Mouse (Mus musculus) forebrain, embryonic 13.5 days (tissue): ENCODE measurements around the gene Pik3r5. TPM values are rescaled to one million over a fixed set of nuclear protein-coding genes. Genes with fewer than 3 reads are reported as not detected.
A peak's percentile ranks its signal among the peaks of the same experiment; 100 is the strongest.

ENCODE experiments used
- ATAC-seq: fragments of 200-750 bp; cut with Nextera tagmentation; 2 replicates; pipeline ENCODE4 v1.8.0; 2017
- H3K27ac ChIP-seq: fragments of 300-500 bp; sonication (generic); 2 replicates; pipeline ENCODE4 v1.5.1; 2015; ENCODE audit warnings: inconsistent platforms, mild to moderate bottlenecking, moderate library complexity
- H3K27me3 ChIP-seq: fragments of 300-500 bp; sonication (generic); 2 replicates; pipeline ENCODE4 v1.6.1; 2015; ENCODE audit warnings: mild to moderate bottlenecking, inconsistent platforms
- H3K36me3 ChIP-seq: fragments of 300-500 bp; sonication (generic); 2 replicates; pipeline ENCODE4 v1.6.1; 2015; ENCODE audit warnings: mild to moderate bottlenecking, inconsistent platforms; ENCODE audit not compliant: poor library complexity, severe bottlenecking
- H3K4me1 ChIP-seq: fragments of 300-500 bp; sonication (generic); 2 replicates; pipeline ENCODE4 v1.6.1; 2015; ENCODE audit warnings: inconsistent platforms
- H3K4me2 ChIP-seq: fragments of 300-500 bp; sonication (generic); 2 replicates; pipeline ENCODE4 v1.6.1; 2015; ENCODE audit warnings: inconsistent platforms, mild to moderate bottlenecking, moderate library complexity
- H3K4me3 ChIP-seq: fragments of 300-500 bp; sonication (generic); 2 replicates; pipeline ENCODE4 v1.5.1; 2015; ENCODE audit warnings: mild to moderate bottlenecking, inconsistent platforms
- H3K9ac ChIP-seq: fragments of 300-500 bp; sonication (generic); 2 replicates; pipeline ENCODE4 v1.6.1; 2015; ENCODE audit warnings: mild to moderate bottlenecking, inconsistent platforms
- H3K9me3 ChIP-seq: fragments of 300-500 bp; sonication (generic); replicated peaks from 2 replicates; pipeline ENCODE4 v1.6.1; 2016; ENCODE audit warnings: inconsistent platforms
- WGBS: fragments of 180-500 bp; shearing (Covaris S2); methylation state at CpG from one replicate; pipeline ENCODE4 v1.1.7; 2015; 5-methylcytosine and 5-hydroxymethylcytosine counted together
- polyA plus RNA-seq: library from polyadenylated mRNA; unstranded; fragments of >200 nt; fragmentation: Nextera tagmentation; extraction: Ambion mirVana; gene quantifications from 2 replicates; pipeline ENCODE4 v1.2.1, GENCODE M21; 2015

Gene Pik3r5
- polyA plus RNA-seq, 1 experiment from 2014 or later: 0.15 TPM

DNA sequence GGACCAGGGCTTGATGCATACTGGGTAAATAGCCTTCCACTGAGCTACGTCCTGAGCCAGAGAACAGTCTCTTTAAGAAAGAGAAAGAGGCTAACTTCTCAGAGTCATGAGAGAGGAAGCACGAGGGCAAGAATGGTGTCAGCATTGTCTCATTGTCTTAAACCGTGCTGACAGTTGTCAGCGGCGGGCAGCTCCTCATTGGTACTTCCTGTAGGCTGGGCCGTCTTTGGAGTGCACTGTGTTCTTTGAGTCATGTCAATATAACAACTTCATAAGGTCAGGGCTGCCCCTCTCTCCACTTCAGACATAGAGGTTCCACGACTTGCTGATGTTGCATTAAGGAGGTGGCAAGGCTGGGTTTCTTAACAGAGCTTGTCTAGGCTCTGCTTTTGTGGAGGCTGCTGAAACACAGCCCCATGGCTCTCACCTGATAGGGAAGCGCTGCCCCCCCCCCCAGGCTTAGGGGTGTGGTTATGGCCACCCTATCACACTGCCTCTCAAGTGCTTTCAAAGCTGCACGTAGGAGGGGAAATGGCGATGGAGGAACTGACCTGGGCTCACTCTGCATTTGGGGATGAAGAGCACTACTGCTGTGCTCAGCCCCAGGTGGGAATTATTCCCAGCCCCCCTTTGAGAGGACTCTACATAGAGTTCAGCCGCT, 24.5 kb upstream of the Pik3r5 start:
- no peak for ATAC-seq
- Histone ChIP-seq H3K27ac (no peak overlapping the region), H3K9ac (no peak overlapping the region), H3K4me2 (no peak overlapping the region), H3K27me3 (peaks cover 7% of the 10 kb centered on the region), H3K9me3 (no peaks in the 10 kb centered on the region), H3K4me1 (no peaks in the 10 kb centered on the region), H3K4me3 (no peak overlapping the region), H3K36me3 (no peaks in the 10 kb centered on the region)
- WGBS: 72% methylated on average over 11 of the region's 11 CpGs

DNA sequence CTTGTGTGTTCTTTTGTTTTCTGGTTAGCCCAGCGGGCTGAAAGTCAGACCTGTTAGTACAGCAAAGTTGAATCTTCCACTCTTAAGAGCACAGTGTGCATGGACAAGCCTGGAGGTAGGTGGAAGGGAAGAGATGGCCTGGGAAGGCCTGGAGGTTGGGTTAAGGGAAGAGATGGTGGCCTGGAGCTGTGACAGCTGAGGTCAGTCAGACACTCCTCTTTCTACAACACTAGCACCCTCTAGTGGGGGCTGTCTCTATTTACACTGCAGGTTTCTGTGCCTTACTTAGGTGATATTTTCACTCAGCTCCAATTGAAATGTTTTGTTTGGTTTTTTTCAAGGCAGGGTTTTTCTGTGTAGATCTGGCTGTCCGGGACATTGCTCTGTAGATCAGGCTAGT, 23.8 kb upstream of the Pik3r5 start:
- H3K36me3 ChIP-seq: no peaks in the 10 kb centered on the region
- no peaks in the 10 kb centered on the region; the same call in 1 of the 2 replicates for H3K27me3 ChIP-seq
- H3K9me3 ChIP-seq: no peaks in the 10 kb centered on the region
- H3K4me3 ChIP-seq: no peak overlapping the region
- WGBS: 45% methylated on average over 2 of the region's 2 CpGs
- no peak overlapping the region for H3K4me2 ChIP-seq
- no peaks in the 10 kb centered on the region for H3K4me1 ChIP-seq
- H3K9ac ChIP-seq: no peak overlapping the region
- no peak overlapping the region for H3K27ac ChIP-seq
- peak; percentile 24; the same call in 1 of the 2 replicates for ATAC-seq

- H3K27ac ChIP-seq: no peak overlapping the region
- no peak overlapping the region for H3K9ac ChIP-seq
- no peaks in the 10 kb centered on the region for H3K4me1 ChIP-seq
- peaks cover 4% of the 10 kb centered on the region; the same call in 1 of the 2 replicates for H3K9me3 ChIP-seq
- WGBS: 73% methylated on average over 3 of the region's 3 CpGs
- no peaks in the 10 kb centered on the region for H3K36me3 ChIP-seq
- no peak for ATAC-seq
- H3K4me2 ChIP-seq: no peak overlapping the region
- H3K4me3 ChIP-seq: no peak overlapping the region
- H3K27me3 ChIP-seq: no peaks in the 10 kb centered on the region
Measured at GRCm38 (mm10) chr11:68417001-68417400, 14.9 kb upstream of the Pik3r5 start.

GRCm38 (mm10) chr11:68417831-68418230, 14.1 kb upstream of the Pik3r5 start:
- Histone ChIP-seq H3K4me3 (no peak overlapping the region), H3K36me3 (no peaks in the 10 kb centered on the region), H3K4me2 (no peak overlapping the region), H3K27ac (no peak overlapping the region), H3K9ac (no peak overlapping the region), H3K4me1 (no peaks in the 10 kb centered on the region), H3K9me3 (peaks cover 4% of the 10 kb centered on the region; the same call in 1 of the 2 replicates), H3K27me3 (no peaks in the 10 kb centered on the region)
- WGBS: 37% methylated on average over 9 of the region's 9 CpGs
- ATAC-seq: no peak

GRCm38 (mm10) chr11:68425492-68426315, 6.2 kb upstream of the Pik3r5 start:
- no peaks in the 10 kb centered on the region for H3K36me3 ChIP-seq
- H3K4me2 ChIP-seq: no peak overlapping the region
- no peak for ATAC-seq
- no peaks in the 10 kb centered on the region for H3K4me1 ChIP-seq
- peaks cover 9% of the 10 kb centered on the region for H3K27me3 ChIP-seq
- no peak overlapping the region for H3K27ac ChIP-seq
- WGBS: 27% methylated on average over 8 of the region's 8 CpGs
- H3K9ac ChIP-seq: no peak overlapping the region
- H3K4me3 ChIP-seq: no peak overlapping the region
- H3K9me3 ChIP-seq: no peaks in the 10 kb centered on the region

GRCm38 (mm10) chr11:68427083-68427570, 4.8 kb upstream of the Pik3r5 start:
- Histone ChIP-seq H3K27me3 (peaks cover 18% of the 10 kb centered on the region), H3K4me1 (0 out of 2 replicates have a peak, but pooled peaks cover 3% of the 10 kb centered on the region), H3K4me2 (no peak overlapping the region), H3K9me3 (no peaks in the 10 kb centered on the region), H3K36me3 (no peaks in the 10 kb centered on the region), H3K4me3 (no peak overlapping the region), H3K9ac (no peak overlapping the region), H3K27ac (no peak overlapping the region)
- no peak for ATAC-seq
- WGBS: 79% methylated on average over 5 of the region's 5 CpGs

GRCm38 (mm10) chr11:68430662-68431061, 1.3 kb upstream of the Pik3r5 start:
- Histone ChIP-seq H3K4me1 (0 out of 2 replicates have a peak, but pooled peaks cover 6% of the 10 kb centered on the region), H3K4me3 (no peak overlapping the region), H3K9me3 (no peaks in the 10 kb centered on the region), H3K9ac (no peak overlapping the region), H3K27me3 (peaks cover 21% of the 10 kb centered on the region), H3K4me2 (no peak overlapping the region), H3K27ac (no peak overlapping the region), H3K36me3 (no peaks in the 10 kb centered on the region)
- no peak for ATAC-seq
- 72% methylated on average over 5 of the region's 5 CpGs for WGBS

GRCm38 (mm10) chr11:68432361-68433021, 570 bp downstream of the Pik3r5 start:
- no peak overlapping the region for H3K27ac ChIP-seq

DNA sequence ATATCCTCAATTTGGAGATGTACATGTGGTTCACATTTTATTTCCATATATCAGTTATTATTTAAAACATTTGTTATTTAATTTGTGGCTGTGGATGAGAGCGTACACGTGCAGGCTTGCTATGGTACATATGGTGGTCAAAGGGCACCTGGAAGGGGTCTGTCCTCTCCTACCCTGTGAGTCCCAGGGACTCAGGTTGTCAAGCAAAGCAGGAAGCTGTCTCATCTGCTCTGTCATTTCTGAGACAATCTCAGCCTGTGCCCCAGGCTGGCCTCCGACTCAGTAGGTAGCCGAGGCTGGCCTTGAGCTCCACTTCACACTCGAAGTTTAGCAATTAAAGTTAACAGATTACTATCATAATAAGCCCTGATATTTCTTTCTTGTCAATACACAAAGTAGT, 1.6 kb downstream of the Pik3r5 start:
- Histone ChIP-seq H3K4me2 (no peak overlapping the region), H3K4me1 (0 out of 2 replicates have a peak, but pooled peaks cover 6% of the 10 kb centered on the region), H3K27ac (no peak overlapping the region), H3K9me3 (no peaks in the 10 kb centered on the region), H3K4me3 (no peak overlapping the region), H3K36me3 (no peaks in the 10 kb centered on the region), H3K27me3 (peaks cover 21% of the 10 kb centered on the region), H3K9ac (no peak overlapping the region)
- no peak for ATAC-seq
- WGBS: 90% methylated on average over 5 of the region's 5 CpGs

More at GRCm38 (mm10) chr11:68432361-68433021, 570 bp downstream of the Pik3r5 start:
- H3K4me1 ChIP-seq: 0 out of 2 replicates have a peak, but pooled peaks cover 6% of the 10 kb centered on the region
- H3K36me3 ChIP-seq: no peaks in the 10 kb centered on the region
- H3K9me3 ChIP-seq: no peaks in the 10 kb centered on the region
- WGBS: 34% methylated on average over 23 of the region's 23 CpGs
- peaks cover 21% of the 10 kb centered on the region for H3K27me3 ChIP-seq
- ATAC-seq: peak; percentile 43; the same call in 1 of the 2 replicates
- H3K4me3 ChIP-seq: peak overlapping the region; percentile 36
- peak overlapping the region; percentile 31; the same call in 1 of the 2 replicates for H3K9ac ChIP-seq
- peak overlapping the region; percentile 59 for H3K4me2 ChIP-seq

- no peak overlapping the region for H3K4me3 ChIP-seq
- no peaks in the 10 kb centered on the region for H3K36me3 ChIP-seq
- H3K9ac ChIP-seq: no peak overlapping the region
- no peaks in the 10 kb centered on the region for H3K9me3 ChIP-seq
- H3K27ac ChIP-seq: no peak overlapping the region
- H3K4me1 ChIP-seq: 0 out of 2 replicates have a peak, but pooled peaks cover 6% of the 10 kb centered on the region
- no peak overlapping the region for H3K4me2 ChIP-seq
- no peak for ATAC-seq
- 79% methylated on average over 2 of the region's 2 CpGs for WGBS
- H3K27me3 ChIP-seq: peaks cover 21% of the 10 kb centered on the region
Measured at GRCm38 (mm10) chr11:68434697-68435096, 2.8 kb downstream of the Pik3r5 start.

- H3K4me3 ChIP-seq: no peak overlapping the region
- ATAC-seq: no peak
- 95% methylated on average over 4 of the region's 4 CpGs for WGBS
- H3K27ac ChIP-seq: no peak overlapping the region
- H3K36me3 ChIP-seq: no peaks in the 10 kb centered on the region
- H3K9ac ChIP-seq: no peak overlapping the region
- no peak overlapping the region for H3K4me2 ChIP-seq
- peaks cover 13% of the 10 kb centered on the region for H3K27me3 ChIP-seq
- 0 out of 2 replicates have a peak, but pooled peaks cover 6% of the 10 kb centered on the region for H3K4me1 ChIP-seq
- no peaks in the 10 kb centered on the region for H3K9me3 ChIP-seq
Measured at GRCm38 (mm10) chr11:68435601-68436000, 3.7 kb downstream of the Pik3r5 start.
